Mouse (Mus musculus): ENCODE measurements around the gene Gucy1b2.

Gucy1b2 gene

DNA sequence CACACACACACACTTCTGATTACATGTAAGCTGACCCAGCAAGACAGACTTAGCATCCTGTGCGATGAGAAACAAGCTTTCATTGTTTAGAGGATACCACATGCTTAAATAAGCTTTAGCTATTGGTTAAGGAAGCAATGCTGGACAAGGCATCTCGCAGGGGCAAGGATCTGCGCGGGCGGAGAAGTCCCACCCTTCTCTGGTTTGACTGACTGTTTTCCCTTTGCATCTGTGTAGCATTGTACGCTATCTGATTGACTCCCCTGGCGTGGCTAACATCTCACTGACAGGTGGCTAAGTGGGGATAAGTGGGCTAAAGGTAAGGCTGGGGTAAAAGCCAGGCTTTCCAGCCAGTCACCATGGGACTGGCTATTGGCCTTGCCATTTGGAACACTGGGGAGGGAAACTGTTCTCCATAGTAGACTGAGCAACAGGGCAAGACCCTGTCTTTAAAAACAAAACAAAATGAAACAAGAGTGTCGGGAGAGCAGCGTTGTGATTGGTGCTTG lies at the start of gene Gucy1b2:
Gene Gucy1b2 (minus strand): TSS at position 51 of the 509 bp plus-strand sequence.
- no peak for DNase-seq (ENCODE audit: low spot score in 2 of 2)

DNA sequence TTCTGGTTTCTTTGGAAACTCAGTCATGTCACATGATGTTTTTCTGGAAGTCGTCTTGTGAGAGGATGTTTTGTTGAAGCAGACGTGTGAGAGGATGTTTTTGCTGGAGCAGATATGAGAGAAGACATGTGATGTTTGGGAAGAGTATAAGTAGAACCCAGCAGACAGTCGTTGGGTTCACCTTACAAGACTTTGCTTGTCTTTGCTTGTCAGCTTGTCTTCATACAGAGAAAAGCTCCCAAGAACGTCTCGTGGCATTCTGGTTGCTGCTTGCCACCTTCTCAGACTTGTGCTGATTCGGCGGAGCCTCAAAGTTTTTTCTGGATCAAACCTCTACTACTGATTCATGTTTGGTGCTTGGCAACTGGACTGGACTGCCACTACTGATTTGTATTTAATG lies 41.3 kb upstream of the Gucy1b2 start:
- DNase-seq (ENCODE audit: low spot score in 2 of 2) = peak in 1 of 2 experiments; percentile 7

DNA sequence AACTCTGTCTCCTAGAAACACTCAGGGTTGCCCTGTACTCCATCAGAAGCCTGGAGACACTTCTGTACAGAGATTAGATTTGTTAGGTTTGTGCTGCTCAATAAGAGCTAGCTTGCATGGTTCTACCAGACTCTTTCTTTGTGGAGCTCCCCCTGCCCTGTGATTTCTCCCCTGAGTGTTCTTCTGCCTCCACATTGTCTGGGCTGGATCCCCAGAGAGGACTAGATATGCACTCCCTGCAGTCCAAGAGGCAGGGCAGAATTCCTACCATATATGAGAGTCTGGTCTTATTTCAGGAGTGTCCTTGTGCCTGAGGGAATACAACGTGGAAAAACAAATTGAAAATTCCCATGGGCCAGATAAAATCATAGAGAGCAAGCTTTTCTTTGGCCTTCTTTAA lies 40.4 kb upstream of the Gucy1b2 start:
- no peak for DNase-seq (ENCODE audit: low spot score in 2 of 2)

DNA sequence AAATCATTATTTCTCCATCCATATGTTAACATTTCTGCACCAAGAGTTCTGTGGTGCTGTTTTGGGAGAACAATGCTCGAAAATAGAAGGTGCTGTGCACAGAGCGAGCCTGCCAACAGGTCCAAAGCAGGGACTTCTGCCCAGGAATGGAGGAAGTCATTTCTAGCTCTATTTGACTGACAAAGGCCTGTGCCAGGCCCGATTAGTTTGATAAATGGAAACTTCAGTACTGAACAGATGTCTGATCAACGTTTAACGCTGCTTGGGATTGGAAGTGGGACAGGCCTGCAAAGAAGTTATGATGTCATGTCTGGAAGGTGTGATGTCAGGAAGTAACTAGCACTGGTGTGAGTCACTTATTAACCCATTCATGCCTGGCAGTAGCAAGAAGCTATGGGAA lies 37.4 kb upstream of the Gucy1b2 start:
- DNase-seq (ENCODE audit: low spot score in 2 of 2) = no peak

DNA sequence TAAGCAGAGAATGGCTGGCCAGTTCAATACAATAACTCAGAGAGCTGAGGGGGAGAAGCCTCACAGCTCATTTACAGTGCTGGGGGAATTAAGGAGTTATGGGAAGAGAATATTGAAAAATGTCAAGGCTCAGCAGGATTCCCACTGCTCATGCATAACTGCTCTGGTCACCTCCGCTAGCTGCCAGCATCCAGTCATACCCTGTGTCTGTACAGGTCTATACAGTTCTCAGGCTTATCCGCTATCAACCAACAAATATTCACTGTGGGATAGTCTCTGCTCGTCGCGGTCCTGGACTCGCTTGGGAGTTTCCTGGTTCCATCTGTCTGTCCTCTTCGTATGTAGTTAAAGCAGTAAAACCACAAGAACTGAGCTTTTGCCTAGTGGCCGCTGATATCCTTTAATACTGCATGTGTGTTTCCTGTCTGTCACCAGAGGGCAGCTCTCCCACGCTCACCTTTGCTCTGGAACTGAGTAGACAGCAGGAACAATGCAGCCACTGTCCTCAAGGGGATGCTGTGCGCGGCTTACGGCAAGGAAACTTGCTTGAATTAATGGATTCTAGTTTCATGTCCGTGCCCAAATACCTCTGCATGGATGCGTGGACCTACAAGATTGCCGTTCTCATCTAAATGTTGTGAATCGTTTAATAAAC lies 36.2 kb upstream of the Gucy1b2 start:
- peak; percentile 61 to 82 for DNase-seq (ENCODE audit: low spot score in 2 of 2)

DNA sequence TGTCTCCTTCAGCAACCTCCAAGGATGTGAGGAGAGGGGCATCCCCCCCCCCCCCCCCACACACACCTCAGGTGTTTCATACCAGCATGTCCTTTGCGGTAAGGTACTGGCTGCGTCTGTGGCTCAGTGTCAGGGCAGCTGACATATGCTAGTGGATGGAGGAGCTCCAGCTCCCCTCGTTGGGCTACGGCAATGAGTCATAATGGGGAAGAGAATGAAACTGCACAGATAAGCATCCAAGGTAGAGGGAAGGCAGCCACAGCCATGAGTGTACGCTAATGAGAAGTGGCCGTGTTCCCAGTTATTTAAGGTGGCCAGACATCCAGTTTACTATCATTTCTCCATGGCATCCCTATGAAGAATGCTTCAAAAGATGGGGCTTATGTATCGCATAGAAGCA lies 32.2 kb upstream of the Gucy1b2 start:
- no peak for DNase-seq (ENCODE audit: low spot score in 2 of 2)

DNA sequence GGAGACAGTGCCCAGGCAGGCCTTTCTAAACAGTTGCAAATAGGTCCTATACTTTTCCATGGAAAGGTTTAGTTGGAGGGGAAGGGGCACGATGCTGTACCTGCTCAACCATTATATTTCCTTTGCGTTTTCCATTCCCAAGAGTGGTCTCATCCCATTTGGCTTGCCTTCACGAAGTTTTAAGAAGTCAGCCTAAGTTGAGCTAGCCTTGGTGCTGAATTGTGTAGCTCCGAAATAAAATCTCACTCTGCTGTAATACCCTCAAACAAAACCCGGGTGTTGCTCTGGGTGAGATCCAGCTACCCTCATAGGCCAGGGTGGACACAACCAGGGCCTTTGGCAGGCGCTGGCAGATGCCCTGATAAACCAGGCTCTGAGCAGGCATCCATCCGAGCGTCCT lies 25.3 kb upstream of the Gucy1b2 start:
- DNase-seq (ENCODE audit: low spot score in 2 of 2) = no peak

DNA sequence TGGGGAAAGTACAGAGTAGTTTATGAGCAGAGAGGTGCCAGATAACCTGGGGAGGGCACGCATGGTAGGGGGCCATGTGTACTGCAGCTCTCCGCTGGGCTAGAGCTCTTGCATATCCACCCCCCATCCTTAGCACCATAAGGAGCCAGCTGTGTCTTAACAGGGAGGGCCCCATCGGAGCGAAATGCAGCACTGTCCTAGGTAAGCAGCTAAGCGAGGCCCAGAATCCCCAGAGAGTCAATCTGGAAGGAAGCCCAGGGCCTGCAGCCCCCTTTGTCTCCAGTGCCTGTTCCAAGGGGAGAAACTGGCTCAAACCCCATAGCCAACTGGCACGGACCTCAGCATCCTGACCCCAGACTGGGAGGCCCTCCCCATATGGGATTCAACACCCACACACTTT lies 23.3 kb upstream of the Gucy1b2 start:
- peak in 1 of 2 experiments; percentile 52 for DNase-seq (ENCODE audit: low spot score in 2 of 2)

DNA sequence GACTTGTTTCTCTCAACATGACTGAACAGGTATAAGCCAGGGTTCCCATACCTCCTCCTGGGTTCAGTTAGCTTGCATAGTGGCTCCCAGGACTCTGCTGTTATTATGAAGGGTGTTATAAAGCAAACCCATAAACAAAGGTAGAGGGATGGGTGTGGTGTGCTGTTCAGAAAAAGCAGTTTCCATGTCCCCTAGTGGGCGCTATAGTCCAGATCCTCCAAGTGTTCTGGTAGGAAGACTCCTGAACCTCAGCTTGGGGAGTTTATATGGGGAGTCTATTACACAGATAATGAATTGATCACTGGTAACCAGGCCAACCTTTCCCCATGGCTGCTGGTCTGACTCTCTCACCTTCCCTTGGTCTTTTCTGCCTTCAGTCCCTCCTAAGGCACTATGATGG lies 18.4 kb upstream of the Gucy1b2 start:
- DNase-seq (ENCODE audit: low spot score in 2 of 2) = no peak

DNA sequence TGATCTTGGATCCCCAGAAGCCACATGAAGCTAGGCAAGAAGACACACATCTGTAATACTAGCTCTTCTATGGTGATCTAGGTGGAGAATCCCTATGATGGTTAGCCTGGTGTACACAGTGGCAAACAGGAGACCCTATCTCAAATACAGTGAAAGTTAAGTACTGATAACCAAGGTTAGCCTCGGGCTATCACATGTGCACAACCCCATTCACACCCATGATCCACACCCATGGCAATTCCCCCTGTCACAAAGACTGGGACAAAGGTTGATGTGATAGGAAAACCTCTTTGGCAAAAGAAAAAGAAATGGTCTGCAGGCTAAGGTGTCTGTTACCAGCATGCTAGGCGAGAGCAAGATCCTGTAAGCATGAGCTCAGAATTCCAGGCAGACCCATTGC lies 16.0 kb upstream of the Gucy1b2 start:
- DNase-seq (ENCODE audit: low spot score in 2 of 2) = no peak

DNA sequence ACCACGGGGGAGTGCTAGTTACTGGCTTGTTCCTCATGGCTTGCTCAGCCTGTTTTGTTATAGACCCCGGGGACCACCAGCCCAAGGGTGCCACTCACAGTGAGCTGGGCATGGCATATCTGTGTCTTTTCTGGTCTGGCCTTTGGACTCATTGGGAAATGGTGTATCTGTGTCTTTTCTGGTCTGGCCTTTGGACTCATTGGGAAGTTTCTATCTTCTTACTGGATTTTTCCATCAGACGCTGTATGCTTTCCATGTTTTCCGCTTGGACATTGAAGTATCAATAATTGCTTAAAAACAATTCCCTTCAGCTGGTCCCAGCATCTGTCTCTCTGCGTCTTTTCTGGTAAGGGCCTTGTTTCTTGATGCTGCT lies 12.7 kb upstream of the Gucy1b2 start:
- DNase-seq (ENCODE audit: low spot score in 2 of 2) = no peak

DNA sequence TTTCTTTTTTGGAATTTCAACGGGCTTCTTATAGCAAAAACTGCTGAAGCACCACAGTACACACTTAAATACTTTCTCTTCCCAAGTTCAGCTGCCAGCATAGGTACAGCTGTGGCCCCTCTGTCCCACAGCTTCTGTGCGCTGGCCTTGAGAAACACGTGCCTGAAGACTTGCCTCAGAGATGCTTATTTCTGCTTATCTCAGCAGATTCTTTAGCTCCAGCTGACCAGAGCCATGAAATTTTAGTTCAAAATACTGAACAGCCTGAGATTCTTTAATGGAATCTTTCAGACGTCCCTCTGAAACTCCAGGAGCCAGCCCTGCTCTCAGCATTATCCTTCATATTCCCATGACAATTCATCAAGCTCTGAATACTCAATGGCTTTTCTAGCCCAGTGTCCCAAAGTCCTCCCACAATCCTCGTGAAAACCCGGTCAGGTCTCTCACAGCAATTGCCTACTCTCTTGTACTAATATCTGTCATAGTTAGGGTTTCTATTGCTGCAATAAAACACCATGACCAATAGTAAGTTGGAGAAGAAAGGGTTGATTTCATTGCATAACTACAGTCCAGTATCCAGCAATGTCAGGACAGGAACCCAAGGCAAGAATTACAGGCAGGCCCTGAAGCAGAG lies 12.1 kb upstream of the Gucy1b2 start:
- DNase-seq (ENCODE audit: low spot score in 2 of 2) = no peak

DNA sequence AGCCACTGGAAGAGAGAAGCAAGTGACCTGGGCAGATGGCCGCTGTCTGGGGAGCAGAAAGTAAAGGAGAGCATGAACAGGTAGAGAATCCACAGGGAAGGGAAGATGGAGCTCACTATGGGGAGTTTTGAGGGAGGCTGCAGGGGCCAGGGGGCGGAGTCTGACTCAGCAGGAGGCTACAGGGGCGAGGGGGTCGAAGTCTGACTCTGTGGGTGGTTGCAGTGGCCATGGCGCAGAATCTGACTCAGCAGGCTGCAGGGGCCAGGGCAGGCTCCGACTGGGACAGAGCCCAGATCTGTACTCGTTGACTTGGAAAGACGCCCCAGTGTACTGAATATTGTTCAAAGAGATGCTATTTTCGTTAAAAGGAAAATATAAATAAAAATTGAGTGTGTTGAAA lies 8.9 kb upstream of the Gucy1b2 start:
- DNase-seq (ENCODE audit: low spot score in 2 of 2) = no peak

DNA sequence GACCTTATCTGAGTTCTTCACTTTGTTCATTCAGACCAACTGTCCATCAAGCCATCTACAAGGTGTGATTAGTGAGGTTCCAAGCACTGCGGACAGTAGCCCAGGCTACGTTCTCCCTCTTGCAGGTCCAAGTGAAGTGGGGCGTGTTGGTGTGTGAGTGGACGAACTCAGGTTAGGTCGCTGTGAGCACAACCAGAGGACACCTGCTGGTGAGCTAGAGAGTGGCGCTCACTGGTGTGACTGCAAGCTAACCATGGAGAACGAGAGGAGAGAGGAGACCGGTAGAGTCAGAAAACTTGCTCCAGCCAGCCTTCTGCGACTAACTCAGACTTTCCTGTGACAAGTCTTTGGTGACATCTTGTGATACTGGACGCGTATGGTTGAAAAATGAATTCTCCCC lies 3.5 kb upstream of the Gucy1b2 start:
- DNase-seq (ENCODE audit: low spot score in 2 of 2) = no peak

DNA sequence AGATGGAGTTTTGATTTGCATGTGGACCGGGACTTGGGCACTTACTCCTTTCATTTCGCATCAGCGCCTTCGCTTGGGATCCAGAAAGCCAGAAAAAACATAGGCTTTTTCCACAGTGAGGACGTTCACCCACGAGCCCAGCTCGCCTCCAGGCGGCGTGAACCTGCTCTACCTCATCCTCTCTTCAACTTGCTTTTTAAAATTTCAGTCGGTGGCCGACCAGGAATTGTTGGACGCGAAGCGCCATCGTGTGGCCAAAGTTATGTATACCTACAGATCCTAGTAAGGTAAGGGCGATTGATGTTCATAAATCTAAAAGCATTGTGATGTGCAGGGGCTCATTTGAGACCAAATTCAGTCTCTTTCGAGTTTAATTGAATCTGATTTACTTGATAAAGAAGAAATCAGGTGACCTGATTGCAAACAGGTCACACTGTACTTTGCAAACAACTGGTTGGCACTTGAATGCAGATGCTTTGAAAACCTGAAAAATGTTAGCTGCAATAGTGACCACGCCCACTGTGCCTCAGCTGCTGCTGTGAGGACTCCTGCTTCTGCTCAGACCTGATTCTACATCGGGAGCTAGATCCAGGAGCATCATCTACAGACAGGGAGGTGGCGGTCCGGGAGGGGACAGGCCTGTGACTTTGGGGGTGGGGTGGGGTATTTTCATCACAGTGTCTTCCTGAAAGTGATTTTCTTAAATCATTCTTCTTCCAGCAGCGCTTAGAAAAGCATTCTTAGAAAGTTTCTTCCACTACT lies 1.5 kb upstream of the Gucy1b2 start:
- peak; percentile 91 to 93 for DNase-seq (ENCODE audit: low spot score in 2 of 2)

DNA sequence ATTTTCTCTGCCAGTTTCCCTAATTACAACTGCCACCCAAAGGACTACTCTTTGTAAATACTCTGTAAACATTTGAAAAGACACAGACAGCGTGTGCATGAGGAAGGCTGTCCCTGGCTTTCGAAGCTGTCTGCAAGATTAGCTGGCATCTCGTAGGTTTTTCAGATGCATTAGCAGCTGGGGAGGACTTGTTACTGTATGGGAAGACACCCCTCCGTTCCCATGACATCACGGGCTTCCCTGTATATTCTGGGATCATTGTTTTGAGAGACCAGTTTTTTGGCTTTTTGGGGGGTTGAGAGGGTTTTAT lies 564 bp downstream of the Gucy1b2 start:
- DNase-seq (ENCODE audit: low spot score in 2 of 2) = no peak

DNA sequence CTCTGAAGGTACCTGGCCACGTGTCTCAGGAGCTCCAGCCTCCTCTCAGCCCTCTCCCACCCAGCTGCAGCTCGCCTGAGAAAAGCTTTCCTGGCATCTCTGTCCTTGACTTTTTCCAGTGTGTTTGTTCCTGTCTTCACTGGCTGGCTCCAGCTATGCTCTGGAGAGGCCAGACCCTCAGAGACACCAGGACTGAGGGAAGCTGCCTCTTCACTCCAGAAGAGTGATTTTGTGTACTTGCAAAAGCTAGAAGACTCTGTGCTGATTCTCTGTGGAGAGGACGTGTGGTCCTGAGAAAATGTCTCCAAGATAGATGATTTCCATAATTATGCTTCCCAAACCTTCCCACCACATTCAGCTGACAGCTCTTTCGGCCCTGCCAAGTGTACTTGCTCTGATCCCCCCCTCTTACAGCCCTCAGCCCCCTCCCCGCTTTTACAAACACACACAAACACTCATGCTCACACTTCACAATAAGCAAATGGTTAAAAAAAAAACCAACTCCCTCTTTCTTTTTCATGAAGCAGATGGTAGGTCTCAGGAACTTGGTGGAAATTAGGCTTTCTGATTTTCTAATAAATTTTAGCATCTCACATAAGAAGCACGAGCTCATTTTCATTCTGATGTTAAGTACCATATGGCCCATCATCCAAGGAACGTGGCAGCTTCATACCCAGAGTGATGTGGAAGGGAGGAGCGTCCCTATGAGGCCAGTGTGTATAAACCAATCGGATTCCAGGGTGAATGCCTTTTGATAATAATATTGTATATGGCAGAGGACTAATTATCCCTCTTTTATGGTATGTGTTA lies 1.1 kb downstream of the Gucy1b2 start:
- no peak for DNase-seq (ENCODE audit: low spot score in 2 of 2)

DNA sequence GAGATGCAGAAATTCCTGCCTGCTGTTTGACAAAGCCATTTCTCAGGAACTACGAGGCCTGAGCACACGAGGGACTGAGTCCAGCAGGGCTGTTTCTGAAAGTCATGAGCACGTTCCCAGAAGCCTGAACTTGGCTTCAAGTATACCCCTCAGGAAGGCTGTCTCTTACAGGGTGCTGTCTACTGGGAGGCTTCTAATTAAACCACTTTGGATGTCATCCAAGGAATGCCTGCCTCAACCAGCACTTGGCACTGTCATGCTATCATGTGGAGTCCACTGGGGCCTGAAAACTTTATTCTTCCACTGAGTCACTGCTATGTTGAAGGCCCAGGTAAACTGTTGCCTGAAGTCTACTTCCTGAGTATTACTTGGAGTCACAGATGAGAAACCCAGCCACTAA lies 2.0 kb downstream of the Gucy1b2 start:
- DNase-seq (ENCODE audit: low spot score in 2 of 2) = no peak

DNA sequence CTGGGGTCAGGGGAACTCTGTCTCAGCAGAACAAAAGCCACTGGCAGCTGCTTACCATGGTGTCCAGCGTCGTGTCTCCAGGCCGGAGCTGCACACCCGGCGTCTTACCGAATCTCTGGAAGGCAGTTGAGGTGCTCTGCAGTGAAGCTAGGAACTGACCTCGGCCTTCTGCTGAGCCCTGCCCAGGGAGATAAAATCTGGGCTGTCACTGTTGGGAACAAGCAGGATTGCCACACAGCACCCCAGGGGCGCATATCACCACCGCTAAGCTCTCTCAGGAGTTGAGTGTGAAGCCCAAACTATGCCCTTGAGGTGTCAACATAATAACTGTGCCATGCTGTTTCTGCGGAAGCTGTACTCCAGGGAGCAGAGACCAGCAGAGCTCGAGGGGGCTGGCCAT lies 2.8 kb downstream of the Gucy1b2 start:
- no peak for DNase-seq (ENCODE audit: low spot score in 2 of 2)

DNA sequence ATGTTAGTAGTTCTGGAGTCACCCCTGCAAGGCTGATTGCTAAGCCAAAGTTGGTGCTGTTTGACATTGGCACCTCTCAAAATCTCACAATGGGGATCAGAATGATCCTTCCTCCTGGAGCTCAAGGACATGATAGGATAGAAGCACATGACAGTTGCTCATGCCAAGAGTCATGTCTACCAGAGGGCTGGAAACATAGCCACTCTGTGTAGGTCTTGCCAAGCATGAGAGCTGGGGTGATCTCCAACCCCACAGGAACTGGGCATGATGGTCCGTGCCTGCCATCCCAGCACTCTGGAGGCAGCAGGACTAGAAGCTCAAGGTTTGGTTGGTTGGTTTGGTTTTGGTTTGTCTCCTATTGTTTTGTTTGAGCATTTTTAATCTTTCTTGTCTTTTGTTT lies 5.4 kb downstream of the Gucy1b2 start:
- no peak for DNase-seq (ENCODE audit: low spot score in 2 of 2)

DNA sequence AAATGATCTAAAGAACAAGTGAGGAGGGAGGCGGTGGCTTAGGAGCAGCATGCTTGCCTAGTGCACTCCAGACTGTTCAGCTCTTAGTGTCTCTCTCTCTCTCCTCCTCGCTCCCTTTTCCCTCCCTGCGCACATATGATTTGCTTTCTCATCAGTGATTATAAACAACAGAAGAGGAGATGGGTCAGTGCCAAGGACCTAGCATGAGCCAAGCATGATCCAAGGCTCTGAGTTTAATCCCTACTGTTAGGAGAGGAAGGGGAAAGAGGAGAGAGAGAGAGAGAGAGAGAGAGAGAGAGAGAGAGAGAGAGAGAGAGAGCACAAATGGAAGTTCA lies 8.9 kb downstream of the Gucy1b2 start:
- DNase-seq (ENCODE audit: low spot score in 2 of 2) = no peak

All from cerebellum, postnatal 4 days (tissue).